Mouse (Mus musculus): ENCODE measurements around the gene Ifrd1. TPM values are rescaled to one million over a fixed set of nuclear protein-coding genes. Genes with fewer than 3 reads are reported as not detected.
"Not testable (repeated sequence)": the region's sequence is repeated elsewhere in the genome, so short reads cannot be mapped to it uniquely, and the experiment has no call there.

The Ifrd1 gene
- polyA plus RNA-seq (2017; shearing (Covaris generic)) = 10 to 100 TPM; 51.8 to 63.0 TPM

DNA sequence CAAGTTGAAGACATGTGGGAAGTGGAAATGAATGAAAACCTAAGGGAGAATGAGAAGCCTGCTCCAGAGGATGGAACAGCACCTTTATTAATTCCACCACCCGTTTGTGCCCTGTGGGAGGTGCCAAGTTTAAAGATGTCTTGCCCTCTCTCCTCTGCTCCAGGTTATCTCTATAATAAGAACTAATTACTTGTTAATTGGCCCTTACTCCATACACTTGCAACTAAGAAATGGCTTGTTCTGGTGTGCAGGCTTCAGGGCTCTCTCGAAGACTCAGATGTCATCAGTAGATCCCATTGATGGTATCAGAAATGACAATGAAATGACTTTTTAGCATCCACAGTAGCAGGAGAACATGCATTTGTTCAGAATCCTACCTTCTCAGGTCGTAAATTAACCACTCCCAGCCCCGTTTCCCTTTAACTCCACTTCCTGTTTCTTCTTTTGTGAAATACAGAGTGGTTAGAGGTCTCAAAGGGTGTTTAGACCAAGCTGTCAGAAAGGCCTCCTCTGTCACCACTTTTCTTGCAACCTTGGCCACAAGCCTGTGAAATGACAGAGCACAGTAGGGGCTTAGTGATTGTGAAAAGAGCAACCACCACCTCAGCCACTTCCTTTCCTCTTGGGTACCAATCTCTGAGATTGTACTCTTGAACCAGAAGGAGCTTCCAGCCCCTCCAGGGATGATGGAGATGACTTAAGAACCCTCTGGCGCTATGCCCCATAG, at the start of gene Ifrd1:
Ifrd1 (minus strand) TSS at position 51 of the 727 bp plus-strand sequence.
- peak; percentile 75 for ATAC-seq

DNA sequence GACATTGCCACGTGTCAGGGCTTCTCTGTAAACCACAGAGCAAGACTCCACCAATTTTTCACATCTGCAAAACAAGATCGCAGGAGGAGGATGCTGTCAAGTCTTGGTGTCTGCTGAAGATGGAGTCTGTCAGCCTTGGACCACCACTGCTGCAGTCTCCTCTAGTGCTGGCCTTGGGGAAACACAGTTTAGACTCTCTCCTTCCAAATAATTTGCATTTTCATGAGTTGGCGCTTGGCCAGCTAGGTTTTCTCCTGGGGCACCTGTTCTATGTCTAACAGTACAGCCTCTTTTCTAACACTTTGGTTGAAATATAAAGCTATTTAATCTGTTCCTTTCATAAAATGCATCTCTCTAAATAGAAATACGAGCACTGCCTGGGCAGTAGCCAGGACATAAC, 38.2 kb upstream of the Ifrd1 start:
- no peak for ATAC-seq

DNA sequence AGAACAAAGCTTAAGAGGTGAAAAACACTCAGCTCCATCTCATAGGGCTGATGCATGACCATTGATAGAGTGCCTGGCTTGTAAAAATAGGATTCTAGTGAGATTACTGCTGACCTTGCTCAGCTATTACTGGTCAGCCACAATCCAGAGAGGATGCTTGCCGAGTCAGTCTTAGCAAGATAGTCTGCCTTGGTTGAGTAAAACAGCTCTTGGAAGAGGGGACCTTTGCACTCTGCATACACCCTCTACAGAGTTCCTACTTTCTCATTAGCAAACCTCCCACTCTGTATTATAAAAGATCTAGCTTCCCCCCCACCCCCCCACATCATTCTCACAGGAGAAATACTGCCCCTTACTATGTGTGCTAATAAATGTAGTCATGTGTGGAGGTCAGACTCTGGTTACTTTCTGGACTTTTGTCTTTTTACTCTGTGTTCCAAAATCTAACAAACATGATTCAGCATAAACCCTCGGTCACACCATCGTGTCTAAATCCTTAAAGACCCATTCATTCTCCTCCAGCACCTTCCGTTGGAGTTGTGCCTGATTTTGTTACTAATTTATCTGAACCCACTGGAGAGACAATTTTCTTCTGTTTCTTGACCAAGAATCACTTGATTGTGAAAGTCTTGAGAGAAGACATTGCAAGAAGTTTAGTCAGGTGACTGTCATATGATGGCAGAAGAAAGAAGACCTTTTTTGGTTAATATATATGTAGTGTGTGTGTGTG, 32.5 kb upstream of the Ifrd1 start:
- ATAC-seq = no peak

DNA sequence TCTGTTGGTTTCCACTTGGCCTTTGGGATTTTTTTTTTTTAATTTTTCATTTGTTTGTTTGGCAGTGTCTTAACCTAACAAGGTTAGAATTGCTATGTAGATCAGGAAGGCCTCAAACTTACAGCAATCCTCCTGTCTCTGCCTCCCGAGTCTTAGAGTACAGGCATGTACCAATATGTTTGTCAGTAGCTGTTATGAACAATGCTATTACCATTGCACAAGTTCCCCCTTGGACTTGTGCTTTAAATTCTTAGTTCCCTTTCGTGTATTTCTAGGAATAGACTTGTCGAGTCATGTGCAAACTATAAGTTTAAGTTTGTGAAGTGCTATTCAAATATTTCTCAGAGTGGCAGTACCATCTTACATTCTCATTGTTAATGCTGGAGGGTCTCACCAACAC, 29.3 kb upstream of the Ifrd1 start:
- no peak for ATAC-seq

DNA sequence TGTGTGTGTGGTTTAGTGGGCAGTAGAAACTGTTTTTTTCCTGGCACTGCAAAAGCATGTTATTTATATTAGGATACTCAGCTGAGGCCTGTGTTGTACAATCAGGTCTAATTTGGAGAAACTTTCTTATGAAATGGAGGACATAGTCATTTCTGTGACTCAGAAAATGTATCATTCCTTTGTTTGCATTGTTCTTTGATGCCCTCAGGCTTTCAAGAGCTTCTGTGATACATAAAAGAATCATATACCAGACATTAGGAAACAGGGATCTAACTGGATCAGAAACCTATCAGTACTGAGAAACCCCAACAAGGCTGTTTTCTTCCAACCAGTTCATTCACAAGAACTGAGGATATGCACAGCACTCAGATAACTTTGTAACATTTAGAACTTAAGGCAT, 26.6 kb upstream of the Ifrd1 start:
- no peak for ATAC-seq

DNA sequence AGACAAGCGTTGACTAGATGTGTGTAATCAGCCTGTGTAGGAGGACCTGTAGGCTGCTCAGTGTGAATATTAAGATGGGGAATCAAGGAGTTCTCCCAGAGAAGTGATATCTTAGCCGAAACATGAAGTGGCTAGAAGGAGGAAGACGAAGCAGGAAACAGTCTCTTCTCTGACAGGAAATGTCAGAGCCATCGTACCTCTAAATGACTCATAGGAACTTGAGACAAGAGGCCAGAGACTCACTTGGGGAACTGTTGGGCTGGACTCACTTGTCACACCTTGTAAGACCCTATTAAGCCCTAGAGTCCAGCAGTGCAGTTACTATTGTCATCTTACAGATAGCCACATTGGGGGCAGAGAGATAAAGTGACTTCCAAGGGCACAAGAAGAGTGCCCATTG, 25.0 kb upstream of the Ifrd1 start:
- peak; percentile 64 for ATAC-seq

DNA sequence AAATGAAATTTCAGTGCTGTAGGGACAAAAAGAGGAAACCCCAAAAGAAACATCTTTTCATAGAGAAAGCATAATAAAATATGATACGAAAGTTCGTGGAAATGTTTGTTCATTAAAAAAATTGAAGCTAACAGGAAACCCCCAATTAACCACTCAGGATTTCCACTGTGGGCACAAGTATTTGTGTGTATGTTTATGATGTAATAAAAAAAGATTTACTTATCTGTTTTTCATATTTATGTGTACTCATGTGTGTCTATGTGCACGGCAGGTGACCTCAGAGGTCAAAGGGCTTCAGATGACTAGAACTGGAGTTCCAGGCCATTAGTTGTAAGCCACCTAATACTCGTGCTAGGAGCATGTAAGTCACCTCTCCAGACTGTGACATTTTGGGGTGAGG, 24.4 kb upstream of the Ifrd1 start:
- peak; percentile 41 for ATAC-seq

DNA sequence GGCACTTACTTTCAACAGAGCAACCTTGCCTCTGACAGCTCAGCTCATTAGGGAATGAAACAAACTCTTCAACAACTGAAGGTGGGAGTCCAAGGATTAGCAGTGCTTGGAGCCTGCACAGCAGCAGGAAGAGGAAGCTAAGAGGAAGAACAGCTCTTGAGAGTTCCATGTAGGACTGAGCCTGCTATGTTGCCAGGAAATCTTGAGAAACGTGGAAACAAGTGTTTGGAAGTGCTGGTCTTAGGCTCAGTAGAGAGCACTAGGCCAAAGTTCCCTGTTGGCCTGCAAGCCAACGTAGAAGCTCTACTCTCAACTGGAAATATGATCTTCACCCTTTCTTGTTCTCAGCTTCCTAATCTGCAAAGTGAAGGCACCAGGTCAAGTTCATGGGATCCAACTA, 20.0 kb upstream of the Ifrd1 start:
- ATAC-seq = no peak

DNA sequence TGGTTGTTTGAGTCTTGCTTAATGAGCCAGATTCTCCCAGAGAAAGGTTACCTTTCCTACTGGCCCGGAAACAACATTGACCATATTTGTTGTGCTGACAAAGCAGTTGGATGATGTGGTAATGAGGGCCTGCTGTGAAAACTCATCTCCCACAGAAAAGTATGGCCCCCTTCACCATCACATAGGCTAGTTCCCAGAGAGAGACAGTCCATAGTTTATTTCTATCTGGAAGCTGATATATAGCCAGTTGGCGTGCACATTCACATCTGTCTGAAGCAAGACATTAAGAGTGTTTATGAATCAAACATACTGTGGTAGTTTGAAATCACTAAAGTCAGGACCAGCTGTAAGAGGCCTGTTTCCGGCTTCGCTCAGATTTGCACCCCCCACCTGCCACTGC, 15.4 kb upstream of the Ifrd1 start:
- no peak for ATAC-seq

DNA sequence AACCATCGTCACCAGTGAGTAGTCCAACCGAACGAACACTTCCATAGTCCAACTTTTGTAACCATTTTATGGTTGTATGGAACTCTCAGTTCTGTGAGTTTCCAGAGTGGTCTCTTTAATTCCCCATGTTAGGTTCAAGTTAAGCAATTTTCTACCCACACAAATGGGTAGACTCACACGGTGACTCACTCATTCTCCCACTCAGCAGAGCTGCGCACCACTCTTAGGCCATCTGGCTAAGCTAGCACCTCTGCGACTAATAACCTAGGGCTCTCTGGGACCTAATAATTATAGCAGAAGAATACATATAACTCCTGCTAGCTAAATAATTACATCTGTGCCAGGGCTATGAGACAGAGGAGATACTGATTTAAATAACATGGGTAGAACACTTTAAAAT, 14.7 kb upstream of the Ifrd1 start:
- no peak for ATAC-seq

DNA sequence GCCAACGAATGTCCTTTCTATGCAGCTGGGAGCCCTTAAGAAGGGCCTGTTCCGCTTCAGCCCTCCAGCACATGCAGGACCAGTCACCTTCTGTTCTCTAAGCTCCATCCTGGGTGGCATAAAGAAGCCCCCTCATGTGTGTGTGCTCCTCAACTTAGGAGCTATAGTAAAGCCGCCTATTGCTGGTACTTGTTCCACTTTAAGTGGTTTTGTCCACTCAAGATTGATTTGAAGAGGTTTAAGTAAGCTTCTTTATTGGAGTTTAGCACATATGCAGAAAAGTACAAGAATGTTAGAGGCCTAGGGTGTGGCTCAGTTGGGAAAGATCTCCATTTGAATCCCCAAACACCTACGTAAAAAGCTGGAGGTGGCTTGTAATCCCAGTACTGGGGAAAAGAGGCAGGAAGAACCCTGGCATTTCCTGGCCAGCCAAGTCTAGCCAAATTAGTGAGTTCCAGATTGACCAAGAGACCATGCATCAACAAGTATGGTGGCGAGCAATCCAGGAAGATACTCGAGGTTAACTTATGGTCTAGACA, 10.2 kb upstream of the Ifrd1 start:
- no peak for ATAC-seq

DNA sequence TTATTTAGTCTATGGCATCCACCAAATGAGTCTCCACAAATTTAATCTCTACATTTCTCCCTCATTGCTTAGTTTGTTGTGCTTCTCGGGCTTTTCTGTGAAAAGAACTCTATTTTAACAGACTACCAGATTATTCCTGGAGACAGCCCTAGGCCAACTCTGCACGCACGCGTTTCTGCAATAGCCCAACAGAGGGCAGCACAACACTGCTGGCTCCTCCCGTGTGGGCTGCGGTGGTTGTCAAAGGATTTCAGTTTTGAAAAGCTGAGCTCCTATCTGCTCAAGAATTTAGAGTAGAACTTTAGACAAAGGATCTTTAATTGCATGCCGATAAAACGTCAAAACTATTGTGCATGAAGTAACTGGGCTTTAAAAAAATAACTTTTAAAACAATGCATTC, 8.9 kb upstream of the Ifrd1 start:
- ATAC-seq = peak; percentile 72

DNA sequence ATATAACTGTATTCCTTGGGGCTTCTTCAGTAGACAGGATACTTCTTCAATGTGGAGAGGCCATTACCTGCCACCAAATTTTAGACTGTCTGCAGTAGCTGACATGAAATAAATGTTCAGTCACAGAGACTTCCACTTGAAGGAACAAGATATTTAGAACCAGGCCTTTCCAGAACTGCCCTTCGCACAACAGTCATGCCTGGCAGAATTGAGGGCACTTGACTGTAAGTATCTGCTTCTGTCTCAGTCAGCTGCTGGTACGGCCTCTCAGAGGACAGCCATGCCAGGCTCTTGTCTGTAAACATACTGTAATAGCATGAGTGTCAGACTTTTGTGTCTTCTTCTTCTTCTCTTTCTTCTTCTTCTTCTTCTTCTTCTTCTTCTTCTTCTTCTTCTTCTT, 8.2 kb upstream of the Ifrd1 start:
- ATAC-seq = no peak

DNA sequence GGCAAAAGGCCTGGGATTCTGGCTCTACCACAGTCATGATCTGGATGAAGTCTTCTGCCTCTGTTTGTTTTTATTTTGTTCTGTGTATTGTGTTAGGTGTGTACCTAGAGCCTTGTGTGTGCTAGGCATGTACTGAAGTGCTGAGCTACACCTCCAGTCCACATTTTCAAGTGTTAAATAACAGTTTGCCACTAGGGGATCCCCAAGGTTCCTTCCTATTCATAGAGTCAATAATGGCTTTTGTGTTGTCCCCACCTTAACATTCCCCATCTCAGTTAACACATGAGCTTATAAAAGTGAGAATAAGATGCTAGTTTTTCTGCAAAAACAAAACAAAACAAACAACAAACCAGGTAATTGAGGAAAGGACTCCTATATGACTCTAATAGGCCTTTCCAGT, 7.7 kb upstream of the Ifrd1 start:
- no peak for ATAC-seq

DNA sequence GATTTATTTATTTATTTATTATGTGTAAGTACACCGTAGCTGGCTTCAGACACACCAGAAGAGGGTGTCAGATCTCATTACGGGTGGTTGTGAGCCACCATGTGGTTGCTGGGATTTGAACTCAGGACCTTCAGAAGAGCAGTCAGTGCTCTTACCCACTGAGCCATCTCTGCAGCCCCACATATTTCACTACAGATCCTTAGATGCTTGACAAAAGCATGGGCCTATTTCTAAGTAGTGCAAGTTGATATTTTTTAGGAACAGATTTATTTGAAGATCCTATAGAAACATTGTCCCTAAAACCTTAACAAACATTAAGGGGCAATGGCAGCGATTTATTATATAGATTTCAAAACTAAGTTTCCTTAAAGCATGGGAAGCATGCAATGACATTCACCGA, 7.0 kb upstream of the Ifrd1 start:
- not testable (repeated sequence) for ATAC-seq

DNA sequence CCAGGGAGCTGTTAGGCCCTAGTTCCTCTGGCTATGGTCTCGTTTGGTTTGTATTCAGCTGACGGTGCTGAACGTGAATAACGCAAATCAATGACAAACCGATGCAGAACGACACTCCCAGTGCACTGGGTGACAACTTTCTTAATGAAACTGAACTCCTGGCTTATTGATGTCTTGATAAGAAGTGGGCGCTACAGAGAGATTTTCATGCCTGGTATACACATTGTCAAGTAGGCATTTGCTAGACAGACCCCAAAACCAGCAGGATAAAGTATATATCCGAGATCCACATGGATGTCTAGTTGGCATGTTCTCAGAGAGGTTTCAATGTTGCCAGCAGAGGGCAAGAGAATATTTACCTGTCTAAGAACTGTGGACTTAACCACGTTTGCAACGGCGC, 6.4 kb upstream of the Ifrd1 start:
- ATAC-seq = no peak

DNA sequence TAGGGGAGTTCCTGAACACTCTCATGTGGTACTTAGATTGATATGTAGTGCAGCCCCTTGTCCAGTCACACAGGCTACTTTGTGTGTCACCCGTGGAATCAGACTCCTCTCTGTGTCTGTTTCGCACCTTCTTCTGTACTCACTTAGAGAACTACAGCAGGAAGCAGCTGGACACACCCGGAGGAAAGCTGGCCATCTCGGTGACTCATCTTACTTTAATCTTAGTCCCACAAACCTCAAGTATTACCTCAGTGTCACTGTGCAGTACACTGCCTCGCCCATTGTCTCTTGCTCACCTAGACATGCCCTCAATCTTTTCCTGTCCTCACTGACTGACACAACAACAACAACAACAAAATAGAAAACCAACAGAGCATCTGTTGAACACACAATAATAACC, 4.9 kb upstream of the Ifrd1 start:
- ATAC-seq = peak; percentile 73

DNA sequence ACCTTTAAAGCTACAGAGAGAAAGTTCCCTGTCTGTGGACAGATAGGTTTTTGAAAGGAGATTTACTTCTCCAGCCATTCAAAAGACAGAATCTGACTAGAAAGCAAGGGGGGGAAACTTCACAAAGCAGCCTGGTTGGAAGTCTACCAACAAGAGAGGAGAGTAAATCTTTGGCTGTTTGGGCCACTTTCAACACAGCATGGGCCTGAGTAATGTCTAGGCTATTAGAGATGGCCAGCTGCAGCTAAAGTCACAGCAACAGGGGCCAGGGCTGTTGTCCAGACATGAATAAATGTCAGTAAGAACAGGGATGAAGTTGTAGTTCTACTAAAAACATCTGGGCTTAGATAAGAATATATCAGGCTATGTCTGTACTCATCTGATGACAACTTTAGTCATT, 2.0 kb upstream of the Ifrd1 start:
- ATAC-seq = no peak

DNA sequence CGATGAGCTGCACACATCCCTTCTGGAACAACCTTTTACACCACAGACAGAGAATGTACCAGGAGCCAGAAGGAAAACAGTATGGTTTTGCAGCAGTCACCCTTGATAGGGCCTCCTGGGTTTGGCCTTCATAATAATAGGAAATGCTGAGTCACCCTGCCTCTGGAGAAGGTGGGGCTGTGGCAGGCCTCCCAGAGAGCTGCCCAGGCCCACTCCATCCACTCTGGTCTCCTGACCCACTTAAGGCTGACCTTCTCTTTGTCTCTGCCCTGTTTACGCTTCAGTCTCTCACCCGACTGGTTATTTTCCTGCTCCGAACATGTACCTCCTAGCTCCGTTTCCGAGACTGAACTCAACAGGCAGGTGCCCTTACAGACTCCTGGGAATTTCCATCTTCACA, 328 bp downstream of the Ifrd1 start:
- no peak for ATAC-seq

DNA sequence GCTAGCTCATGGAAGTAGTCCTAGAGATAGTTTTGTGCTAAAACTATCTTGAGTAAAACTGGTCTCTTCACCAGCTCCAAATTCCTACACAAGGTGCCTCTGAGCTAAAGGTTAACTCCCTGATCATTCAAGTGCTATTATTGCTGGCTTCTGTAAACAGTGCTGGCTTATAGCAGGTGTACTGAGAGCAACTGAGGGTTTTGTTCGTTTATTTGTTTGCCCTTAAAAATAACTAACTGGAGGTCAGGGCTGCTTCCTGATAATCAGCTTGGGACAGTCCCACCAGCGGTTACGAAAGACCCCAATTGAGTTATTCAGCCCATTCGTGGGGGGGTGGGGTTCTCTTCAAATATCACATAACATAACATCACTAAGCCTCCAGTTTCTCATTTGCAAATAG, 920 bp downstream of the Ifrd1 start:
- ATAC-seq = no peak

DNA sequence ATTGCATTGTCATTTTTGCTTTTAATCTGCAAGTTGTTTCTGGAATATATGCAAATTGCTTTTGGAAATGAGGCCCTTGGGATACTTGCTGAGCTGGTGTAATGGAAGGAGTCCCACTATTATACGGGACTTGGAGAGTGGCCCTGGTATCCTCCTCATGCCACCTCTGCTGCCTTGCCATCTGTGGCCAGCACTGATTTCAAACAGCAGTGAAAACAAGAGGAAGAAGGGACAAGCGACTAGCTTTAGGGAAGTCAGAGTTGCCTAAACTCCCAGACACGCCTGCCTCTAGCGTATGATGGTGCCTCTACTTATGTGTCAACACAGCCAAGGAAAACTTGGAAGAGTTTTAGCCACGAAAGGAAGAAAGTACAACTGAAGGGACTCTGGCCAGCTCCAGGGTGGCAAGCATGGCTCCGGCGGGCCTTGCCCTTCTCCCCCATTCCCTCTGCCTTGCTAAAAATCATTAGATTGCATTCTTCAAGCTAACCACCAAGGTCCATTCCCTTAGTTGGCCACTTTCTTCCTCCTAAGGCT, 2.8 kb downstream of the Ifrd1 start:
- ATAC-seq = no peak

DNA sequence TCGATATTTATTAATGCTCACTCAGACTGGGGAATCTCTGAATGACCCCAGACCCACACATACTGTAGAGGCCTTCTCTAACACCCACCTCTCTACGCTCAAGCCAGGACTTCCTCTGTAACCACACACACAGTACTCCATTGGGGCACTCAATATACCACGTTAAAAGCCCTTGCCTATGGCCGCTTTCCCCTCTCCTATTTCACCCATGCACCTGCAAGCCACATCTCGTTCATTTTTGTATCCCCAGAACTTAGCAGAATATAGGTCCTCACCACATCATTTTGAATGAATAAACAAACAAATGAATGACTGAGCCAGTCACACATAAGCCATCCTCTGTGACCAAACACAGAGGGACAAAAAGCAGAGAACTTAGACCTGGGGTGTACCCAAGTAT, 3.4 kb downstream of the Ifrd1 start:
- ATAC-seq = no peak

DNA sequence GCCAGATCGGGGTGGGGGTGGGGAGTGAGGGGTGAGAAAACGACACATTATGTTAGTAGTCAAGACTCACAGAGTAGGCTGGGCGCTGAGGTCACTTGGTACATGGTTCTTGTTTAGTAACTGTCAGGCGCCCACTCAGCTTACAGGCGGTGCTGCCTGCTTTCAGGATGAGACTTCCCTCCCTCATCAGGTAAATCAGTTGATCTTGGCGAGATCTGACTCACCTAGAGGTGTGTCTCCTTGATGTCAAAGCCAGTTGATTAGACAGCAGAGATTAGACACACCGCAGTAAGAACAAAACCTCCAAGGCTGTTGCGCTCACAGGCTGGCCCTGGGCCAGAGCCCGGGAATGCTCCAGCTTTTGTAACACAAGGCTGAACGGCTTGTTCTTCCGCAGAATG, 4.5 kb downstream of the Ifrd1 start:
- peak; percentile 37 for ATAC-seq

DNA sequence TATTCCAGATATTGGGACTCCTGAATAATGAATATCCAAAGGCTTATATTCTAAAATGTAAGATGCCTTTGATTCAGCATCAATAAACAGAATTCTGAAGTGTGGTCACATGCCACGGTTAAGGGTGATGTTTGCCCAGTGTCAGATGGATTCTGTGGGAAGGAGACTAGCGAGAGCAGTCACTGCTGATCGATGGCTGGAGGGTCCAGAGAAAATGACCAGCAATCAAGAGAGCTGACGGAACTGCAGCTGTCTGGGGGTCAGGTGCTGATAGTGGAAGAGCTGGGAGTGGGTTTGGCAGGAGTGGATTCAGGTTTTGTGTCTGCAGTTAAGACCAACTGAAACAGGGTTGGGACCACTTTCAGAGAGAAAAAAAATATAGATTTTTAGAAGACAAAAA, 5.1 kb downstream of the Ifrd1 start:
- ATAC-seq = no peak

All from activated CD4-positive, CD25-positive, alpha-beta regulatory T cell, adult 4 months (primary cell).